Mouse (Mus musculus) large intestine, adult 2 months (tissue): ENCODE data around the gene Clcnkb. TPM values are rescaled to one million over a fixed set of nuclear protein-coding genes. Genes with fewer than 3 reads are reported as not detected.

Experiments
- DNase-seq: peaks from one replicate; pipeline ENCODE4 v3.0.0-alpha.2; 2012; ENCODE audit warnings: low read depth, low spot score
- WGBS: fragments of 180-500 bp; shearing (Covaris S2); methylation state at CpG from one replicate; pipeline ENCODE4 v1.1.7; 2018; 5-methylcytosine and 5-hydroxymethylcytosine counted together
- polyA plus RNA-seq: library from polyadenylated mRNA; depleted of rRNA; stranded (reverse); fragments of >200 nt; gene quantifications from 2 replicates; pipeline ENCODE4 v1.2.3, GENCODE M21; 2012

Clcnkb gene
- polyA plus RNA-seq, 1 experiment = not detected

DNA sequence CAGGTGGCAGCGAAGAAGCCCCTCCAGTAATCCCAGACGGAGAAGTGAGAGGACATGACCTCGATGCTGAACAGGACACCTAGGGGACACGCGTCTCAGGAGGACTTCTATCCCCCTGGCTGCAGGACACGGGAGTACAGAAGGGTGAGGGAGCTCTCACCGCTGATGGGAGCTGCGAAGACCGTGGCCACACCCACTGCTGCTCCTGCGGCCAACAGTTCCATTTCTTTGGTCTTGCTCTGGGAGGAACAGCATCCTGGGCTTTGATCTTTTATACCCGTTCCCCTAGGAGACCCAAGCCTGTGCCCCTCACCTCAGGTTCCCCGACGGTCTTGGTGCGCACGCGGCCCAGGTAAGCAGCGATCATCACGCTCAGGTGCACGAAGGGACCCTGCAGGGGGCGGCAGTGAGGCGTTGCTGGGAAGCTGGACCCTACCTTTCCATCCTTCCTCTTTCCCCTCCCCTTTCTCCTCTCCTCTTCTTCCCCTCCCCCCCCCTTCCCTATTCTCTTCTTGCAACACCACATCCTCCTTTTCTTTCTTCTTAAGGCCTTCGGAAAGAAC is 4.3 kb downstream of the Clcnkb start:
- WGBS = 32% methylated on average over 22 of the region's 22 CpGs
- DNase-seq = no peak

DNA sequence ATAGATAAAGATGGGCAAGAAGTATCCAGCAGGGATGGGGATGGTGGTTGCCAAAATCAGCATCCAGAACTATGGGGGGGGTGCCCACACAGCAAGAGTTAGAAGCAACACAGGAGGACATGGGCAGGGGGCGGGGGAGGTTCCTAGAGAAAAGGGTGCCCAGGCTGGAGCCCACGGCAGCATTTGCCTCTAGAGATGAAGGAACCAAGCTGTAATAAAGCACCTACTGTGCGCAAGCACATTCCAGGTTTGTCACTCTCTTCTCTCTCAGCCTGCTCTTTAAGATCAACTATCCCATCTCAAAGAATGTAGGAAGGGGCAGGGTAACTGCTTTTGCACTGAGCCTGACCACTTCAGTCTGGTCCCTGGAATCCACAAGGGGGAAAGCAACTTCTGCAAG is 7.2 kb downstream of the Clcnkb start:
- WGBS = 91% methylated on average over 3 of the region's 3 CpGs
- no peak for DNase-seq

DNA sequence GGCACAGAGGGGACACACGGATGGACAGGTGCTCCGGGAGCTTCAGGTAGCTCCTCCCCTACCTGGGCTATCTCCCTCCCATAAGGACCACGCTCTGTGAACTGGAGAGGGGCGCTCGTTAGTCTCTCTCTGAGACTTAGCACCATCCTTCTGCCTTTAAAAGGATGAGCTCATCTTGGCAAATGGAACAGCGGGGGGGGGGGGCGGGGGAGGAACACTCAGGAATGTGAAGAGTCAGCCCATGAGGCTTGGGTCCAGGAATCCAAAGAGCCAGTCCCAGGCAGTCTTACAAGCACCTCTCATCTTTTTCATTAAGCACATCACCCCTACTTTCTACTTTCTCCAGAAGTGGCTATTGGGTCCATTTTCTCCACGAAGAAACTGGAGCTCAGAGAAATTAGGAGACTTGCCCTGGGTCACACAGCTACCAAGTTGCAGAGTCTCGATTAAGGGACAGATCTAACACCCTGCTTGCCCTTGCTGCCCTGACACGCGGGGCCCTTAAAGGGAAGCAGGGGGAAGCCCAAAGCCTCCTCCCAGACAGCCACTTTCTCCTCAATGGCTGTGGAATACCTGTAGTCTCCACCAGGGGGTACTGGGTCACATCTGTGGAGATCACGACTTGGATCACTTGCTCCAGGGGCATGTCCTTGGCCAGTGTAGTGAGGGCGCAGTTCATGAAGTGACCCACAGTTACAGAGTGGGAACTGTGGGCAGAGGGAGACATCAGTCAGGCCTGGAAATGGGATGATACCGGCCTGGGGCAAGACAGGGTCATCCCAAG is 9.1 kb downstream of the Clcnkb start:
- WGBS = 33% methylated on average over 14 of the region's 14 CpGs
- no peak for DNase-seq

DNA sequence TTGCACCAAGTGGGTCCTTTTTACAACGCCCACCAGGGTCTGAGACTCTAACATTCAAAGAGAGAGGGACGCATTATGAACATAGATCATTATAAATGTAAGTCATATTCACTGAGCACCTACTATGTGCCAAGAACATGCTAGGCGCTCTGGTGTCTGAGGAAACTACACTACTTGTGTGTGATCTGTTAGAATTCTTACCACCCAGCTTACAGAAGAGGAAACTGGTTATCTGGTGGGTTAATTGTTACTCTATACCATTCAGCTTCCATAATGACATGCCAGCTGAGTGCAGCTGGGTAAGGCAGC is 10.5 kb downstream of the Clcnkb start:
- no peak for DNase-seq
- WGBS = 88% methylated on average over 3 of the region's 3 CpGs

DNA sequence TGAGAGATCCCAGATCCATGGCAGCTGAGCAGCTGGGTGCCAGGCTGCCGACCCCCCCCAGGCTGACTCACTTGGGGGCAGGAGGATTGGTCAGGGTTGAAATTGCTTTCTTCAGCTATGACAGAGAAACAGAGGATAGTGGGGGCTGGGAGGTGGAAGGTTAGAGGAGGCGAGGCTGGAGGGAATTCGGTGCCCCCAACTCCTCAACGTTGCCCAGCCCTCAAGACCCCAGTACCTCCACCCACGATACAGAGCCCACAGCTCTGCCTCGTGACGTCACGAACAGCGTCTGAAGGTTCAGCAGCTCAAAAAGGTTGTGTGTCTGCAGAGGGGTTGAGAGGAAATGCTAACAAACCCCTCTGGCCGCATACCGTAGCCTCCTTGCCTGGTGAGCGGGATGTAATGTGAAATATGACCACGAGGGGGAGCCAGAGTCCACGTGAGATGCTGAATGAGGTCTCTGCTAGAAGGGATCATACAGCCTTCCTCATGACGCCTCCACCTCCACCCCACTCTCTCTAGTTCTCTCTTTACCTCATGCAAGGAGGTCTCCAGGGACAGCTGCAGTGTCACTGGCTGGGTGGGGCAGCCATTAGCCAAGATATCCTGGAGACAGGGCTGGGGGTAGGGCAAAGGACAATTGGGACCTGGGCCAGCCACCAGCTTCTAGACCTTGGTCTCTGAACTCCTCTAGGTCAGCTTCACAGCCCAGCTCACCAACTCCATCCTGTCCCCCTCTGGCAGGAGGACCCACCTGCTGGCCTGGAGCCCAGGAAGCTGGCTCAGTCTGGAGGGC is 11.1 kb downstream of the Clcnkb start:
- DNase-seq = peak; percentile 51

DNA sequence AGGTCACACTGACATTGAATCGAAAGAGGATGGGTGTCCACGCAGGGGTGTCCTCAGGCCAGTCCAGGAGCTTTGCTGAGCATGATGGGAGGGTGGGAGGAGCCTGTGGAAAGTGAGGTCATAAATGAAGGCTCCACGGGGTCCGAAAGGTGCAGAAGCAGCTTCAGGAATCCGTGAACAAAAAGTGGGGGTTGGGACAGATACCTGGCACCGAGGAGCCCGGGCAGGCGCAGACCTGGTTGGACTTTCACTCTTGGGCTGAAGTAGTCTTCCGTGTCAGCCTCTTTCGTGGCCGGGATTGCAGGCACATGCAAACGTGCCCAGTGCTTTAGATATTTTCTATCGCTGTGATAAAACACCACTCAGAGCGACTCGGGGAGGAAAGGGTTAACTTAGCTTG is 15.6 kb downstream of the Clcnkb start:
- 85% methylated on average over 15 of the region's 15 CpGs for WGBS
- no peak for DNase-seq

More for the DNA sequence above, 11.1 kb downstream of the Clcnkb start:
- WGBS = 14% methylated on average over 15 of the region's 15 CpGs

DNA sequence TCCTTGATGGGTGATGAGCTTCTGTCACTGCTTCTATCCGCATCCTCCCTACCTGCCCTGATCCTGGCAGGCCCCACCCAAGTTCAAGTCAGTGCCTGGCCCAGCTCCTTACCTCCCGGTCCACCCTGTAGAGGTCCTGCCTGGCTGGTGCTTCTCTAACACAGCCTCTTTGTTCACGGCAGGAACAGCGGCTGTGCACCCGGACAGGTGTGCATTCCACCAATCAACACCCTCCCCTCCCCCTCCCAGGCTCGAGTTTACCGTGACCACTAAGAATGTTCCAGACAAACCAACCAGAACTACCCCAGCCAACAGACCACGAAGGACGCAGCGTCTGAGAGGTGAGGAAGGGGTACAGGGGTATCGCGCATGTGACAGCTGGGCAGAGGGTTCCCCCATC is 17.3 kb downstream of the Clcnkb start, which contains the start of gene Clcnka:
Gene Clcnka, minus strand, starts transcription at position 180 of the 400 bp plus-strand sequence.
- DNase-seq = no peak
- WGBS = 32% methylated on average over 12 of the region's 12 CpGs

DNA sequence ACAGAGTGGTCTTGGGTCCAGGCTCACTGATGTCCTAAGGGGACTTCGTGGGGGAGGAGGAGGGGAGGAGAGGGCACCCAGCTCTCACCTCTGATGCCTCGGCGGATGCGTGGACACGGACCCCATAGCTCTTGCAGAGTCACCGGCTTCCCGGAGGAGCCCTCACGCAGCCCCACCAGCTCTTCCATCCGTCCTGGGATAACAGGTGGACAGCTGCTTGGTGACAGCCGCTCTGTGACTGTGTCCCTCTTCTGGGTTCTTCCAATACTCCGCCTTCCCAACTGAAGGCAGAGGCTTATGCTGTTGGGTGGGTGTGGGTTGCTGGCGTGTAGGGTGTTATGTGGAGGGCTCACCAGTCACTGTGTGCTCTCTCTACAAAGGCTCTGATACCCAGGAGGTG is 18.0 kb downstream of the Clcnkb start:
- 74% methylated on average over 12 of the region's 12 CpGs for WGBS
- no peak for DNase-seq

DNA sequence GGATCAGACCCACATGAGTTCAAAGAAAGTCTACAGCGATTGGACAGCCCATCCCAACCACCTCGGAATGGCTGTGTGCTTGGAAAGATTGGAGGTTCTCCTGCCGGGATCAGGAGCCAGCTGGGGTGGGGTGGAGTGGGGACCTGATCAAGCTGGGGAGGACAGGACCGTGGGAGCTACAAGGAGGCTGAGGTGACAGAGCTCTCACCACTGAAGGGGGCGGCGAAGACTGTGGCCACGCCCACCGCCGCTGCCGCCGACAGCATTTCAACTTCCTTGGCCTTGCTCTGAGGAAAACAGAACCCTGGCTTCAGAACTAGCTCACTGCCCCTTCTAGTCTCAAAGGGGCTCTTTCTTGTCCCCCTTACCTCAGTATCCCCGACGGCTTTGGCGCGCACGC is 21.1 kb downstream of the Clcnkb start:
- WGBS = 24% methylated on average over 16 of the region's 16 CpGs
- DNase-seq = no peak

DNA sequence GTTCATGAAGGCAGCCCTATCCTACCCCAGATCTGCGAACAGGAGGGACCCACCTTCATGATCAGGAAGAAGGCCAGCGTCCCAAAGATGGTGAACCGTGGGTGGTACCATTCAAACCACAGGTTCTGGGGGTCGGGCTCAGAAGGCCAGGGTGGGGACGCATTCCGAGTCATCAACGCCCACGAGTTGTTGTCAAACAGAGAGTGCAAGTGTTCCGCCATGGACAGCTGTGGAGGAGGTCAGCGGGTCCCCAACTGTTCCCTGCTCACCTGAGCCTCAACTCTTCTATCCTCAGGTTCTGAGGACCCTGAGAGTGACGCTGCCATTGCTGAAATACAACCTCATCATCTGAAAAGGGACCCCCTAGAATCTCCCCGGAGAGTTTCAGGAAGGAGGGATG is 24.5 kb downstream of the Clcnkb start:
- DNase-seq = no peak
- WGBS = 70% methylated on average over 12 of the region's 12 CpGs

DNA sequence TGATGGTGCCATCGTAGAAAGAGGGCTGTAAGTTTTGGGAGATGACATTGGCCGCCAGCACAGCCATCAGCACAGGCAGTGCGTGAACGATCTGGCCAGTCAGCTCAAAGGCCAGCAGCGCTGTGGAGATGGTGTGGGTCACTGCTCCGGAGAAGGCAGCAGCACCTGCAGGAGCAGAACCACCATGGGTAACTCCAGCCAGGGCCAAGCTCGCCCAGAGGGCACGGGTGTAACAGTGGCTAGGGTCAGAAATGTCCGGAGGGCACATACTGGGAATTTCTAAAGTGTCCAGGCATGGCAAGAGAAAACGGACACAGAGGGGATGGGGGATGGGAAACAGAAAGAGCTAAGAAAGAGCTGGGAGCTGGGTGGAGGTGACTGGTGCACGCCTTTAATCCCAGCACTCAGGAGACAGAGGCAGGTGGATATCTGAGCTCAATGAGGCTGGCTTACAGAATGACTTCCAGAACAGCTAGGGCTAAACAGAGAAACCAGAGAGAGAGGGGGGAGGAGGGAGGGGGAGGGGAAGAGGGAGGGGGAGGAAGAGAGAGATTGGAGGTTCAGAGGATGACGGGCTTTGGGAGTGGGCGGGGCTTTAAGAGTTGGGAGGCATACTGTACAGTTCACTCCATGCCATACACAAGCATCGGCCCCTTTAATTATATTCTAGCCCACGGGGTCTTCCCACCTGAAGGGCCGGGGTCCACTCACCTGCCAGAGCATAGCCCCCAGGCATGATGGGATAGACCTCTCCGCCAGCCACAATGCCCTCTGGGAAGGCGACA is 26.3 kb downstream of the Clcnkb start:
- 69% methylated on average over 18 of the region's 18 CpGs for WGBS
- no peak for DNase-seq

DNA sequence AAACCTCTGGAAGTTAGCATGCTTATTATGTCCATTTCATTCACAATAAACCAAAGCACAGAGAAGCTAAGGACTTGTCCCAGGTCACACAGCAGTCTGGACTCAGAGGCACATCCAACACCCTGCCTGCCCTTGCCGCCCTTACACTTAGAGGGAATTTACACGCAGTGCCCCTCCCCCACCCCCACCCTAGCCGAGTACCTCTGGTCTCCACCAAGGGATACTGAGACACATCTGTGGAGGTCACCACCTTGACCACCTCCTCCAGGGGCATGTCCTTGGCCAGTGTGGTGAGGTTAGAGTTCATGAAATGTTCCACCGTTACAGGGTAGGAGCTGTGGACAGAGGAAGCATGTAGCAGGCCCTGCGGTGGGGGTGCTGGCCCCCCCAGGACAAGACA is 27.9 kb downstream of the Clcnkb start:
- DNase-seq = no peak
- 63% methylated on average over 5 of the region's 5 CpGs for WGBS

DNA sequence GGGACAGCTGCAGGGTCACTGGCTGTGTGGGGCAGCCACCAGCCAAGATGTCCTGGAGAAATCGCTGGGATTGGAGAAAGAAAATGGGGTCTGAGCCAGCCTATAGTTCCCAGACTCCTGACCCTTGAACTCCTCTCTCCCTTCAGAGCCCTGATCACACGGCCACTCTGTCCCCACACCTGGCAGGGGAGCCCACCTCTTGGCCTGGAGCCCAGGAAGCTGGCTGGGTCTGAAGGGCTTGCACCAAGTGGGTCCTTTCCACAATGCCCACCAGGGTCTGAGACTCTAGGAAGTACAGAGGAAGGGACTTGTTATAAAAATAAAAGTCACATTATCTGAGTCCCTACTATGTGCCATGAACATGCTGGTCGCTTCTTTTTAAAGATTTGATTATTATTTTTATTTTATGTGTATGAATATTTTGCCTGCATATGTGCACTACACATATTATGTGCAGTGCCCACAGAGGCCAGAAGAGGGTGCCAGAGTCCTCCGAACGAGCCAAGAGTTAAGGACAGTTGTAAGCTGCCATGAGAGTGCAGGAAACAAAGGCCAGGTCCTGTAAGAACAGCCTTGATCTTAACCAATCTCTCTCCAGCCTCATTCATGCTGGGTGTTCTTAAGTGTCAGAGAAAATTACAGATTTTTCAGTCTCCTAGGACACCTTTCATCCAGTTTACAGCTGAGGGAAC is 28.6 kb downstream of the Clcnkb start:
- peak; percentile 58 for DNase-seq

DNA sequence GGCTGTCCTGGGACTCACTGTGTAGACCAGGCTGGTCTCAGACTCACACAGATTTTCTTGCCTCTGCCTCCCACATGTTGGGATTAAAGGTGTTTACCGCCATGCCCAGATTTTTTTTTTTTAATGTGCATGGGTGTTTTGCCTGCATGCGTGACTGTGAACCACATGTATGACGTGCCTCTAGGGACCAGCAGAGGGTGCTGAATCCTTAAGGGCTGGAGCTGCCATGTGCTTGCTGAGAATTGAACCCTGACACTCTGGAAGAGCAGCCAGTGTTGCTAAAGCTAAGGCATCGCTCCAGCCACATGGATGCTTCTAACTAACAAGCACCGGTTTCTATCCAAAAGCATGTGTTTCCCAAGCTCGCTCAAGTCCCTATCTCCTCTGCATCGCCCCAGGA is 29.7 kb downstream of the Clcnkb start:
- no peak for DNase-seq
- 73% methylated on average over 7 of the region's 7 CpGs for WGBS

More for the DNA sequence above, 28.6 kb downstream of the Clcnkb start:
- 15% methylated on average over 5 of the region's 5 CpGs for WGBS

DNA sequence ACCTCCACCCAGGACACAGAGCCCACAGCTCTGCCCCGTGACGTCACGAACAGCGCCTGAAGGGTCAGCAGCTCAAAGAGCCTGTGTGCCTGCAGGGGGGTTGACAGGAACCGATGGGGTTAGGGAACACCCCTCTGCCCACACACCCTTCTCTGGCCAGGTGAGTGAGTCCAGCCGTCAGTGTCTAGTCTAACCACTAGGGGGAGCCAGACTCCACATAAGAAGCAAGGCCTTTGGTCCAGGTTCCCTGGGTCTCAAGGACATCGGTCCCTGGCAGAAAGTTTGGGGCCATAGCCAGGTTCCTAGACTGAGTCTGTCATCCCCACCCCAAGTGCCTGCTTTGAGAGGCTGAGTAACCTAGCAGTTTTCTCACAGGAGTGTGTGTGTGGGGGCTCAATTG is 30.5 kb downstream of the Clcnkb start:
- WGBS = 0% methylated on average over 7 of the region's 7 CpGs
- peak; percentile 39 for DNase-seq

DNA sequence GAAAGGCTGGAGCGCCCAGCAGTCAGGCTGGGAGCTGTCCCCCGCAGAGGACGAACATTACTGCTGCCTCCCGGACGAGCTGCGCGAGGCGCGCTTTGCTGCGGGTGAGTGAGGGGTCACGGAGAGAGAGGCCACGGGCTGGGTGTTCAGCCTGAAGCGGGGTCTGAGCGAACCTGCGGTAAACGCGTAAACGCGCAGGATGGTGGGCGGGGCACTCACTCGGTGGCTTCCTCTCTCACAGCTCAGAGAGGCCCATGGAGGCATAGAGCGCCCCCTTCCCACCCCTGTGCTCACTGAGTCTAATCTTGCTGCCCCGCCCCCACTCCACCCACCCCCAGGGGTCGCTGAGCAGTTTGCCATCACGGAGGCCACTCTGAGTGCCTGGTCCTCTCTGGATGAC is 33.4 kb downstream of the Clcnkb start:
- WGBS = 7% methylated on average over 25 of the region's 25 CpGs
- DNase-seq = no peak

DNA sequence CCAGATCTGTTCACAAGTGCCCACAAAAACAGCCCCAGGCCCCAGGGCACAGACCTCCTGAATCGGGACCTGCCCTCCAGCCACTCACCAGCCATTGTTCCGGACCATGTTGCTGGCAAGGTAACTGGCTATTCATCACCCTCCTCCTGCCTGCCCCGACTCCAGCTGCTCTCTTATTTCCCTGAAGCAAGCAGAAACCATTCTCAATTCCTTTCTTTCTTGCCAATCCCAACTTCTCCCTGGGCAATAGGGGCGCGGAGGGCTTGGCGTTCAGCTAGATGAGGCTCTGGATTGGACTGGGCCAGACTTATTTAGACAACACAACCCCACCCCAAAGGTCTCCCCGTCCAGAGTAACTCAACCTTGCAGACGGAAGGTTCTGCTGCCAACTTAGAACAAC is 36.1 kb downstream of the Clcnkb start:
- no peak for DNase-seq

DNA sequence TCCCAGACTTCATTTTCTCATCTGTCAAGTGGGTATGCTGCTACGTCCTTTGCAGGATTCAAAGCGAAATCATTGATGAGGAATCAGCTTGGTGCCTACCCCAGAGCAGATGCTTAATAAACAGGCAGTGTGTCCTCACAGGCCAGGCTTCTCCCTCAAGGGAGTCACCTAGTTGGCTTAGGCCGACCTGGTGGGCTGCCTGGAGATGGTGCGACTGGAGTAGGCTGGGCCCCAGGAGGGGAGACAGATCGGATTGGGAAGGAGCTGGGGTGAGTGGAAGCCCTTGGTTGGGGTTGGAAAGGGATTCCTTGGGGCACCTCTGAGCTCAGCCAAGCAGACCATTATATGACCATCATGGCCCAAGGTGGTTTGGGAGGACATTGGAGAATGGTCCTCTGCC is 43.4 kb downstream of the Clcnkb start:
- WGBS = 96% methylated on average over 5 of the region's 5 CpGs

More for the DNA sequence above, 36.1 kb downstream of the Clcnkb start:
- 40% methylated on average over 8 of the region's 8 CpGs for WGBS

DNA sequence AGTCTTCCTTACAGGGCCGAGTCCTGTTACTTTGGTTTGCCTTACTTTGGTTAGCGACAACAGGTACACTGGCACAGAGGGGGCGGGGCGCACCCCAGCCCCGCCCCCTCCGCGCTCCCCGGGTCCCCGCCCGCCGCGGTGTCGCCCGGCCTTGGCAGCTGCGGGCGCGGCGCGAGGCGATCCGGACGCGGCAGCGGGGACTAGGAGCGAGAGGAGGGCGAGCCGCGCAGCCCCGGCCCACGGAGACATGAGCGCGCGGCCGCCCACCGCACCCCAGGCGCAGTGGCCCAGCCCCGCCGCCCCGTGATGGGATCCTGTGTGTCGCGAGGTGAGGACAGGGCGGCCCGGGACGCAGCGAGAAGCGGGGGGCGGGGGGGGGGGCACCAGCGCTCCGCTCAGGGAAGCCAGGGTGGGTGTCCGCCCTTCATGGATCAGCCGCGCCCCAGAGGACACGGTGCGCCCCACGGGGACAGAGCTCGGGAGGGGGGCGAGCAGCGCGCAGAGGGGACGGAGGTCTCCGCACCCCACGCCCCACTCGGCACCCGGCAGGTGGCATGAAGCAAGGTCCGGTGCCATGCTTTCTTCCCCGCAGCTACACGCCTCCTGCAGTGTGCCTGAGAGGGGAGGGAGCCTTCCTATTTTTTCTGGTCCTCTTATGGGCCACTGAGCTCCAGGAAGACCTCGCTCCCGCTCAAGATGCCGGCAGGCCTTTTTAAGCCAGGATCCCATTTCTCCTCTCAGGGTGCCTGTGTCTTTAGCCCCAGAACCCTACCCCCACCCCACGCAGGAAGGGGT is 47.6 kb downstream of the Clcnkb start, which contains the start of gene Fam131c:
Gene Fam131c, plus strand, starts transcription at position 224 of the 795 bp plus-strand sequence.
- 4% methylated on average over 67 of the region's 71 CpGs for WGBS
- peak; percentile 24 for DNase-seq

More for the DNA sequence above, 43.4 kb downstream of the Clcnkb start:
- DNase-seq = no peak
